Mouse (Mus musculus) lung, embryonic 16.5 days (tissue): ENCODE data around the gene Kirrel3. TPM values are rescaled to one million over a fixed set of nuclear protein-coding genes. Genes with fewer than 3 reads are reported as not detected.
A peak's percentile ranks its signal among the peaks of the same experiment; 100 is the strongest.

Source experiments
- ATAC-seq: fragments of 200-750 bp; cut with Nextera tagmentation; 2 replicates; pipeline ENCODE4 v1.8.0; 2017; ENCODE audit warnings: low read depth, mild to moderate bottlenecking, moderate library complexity
- H3K27ac ChIP-seq: fragments of 300-500 bp; sonication (generic); 2 replicates; pipeline ENCODE4 v1.5.1; 2014; ENCODE audit warnings: mild to moderate bottlenecking, control low read depth, low read length
- H3K27me3 ChIP-seq: fragments of 300-500 bp; sonication (generic); 2 replicates; pipeline ENCODE4 v1.6.1; 2014; ENCODE audit warnings: low read depth, low read length, mixed read lengths; ENCODE audit not compliant: control insufficient read depth, insufficient read depth
- H3K36me3 ChIP-seq: fragments of 300-500 bp; sonication (generic); 2 replicates; pipeline ENCODE4 v1.6.1; 2014; ENCODE audit warnings: low read length; ENCODE audit not compliant: control insufficient read depth, insufficient read depth
- H3K4me1 ChIP-seq: fragments of 300-500 bp; sonication (generic); replicated peaks from 2 replicates; pipeline ENCODE4 v1.6.1; 2014; ENCODE audit warnings: low read length, mixed read lengths; ENCODE audit not compliant: control insufficient read depth, insufficient read depth
- H3K4me2 ChIP-seq: fragments of 300-500 bp; sonication (generic); 2 replicates; pipeline ENCODE4 v1.6.1; 2014; ENCODE audit warnings: low read depth, low read length, control low read depth
- H3K4me3 ChIP-seq: fragments of 300-500 bp; sonication (generic); 2 replicates; pipeline ENCODE4 v1.5.1; 2014; ENCODE audit warnings: mild to moderate bottlenecking, low read length, control low read depth
- H3K9ac ChIP-seq: fragments of 300-500 bp; sonication (generic); 2 replicates; pipeline ENCODE4 v1.6.1; 2014; ENCODE audit warnings: low read length, control low read depth
- H3K9me3 ChIP-seq: fragments of 300-500 bp; sonication (generic); 2 replicates; pipeline ENCODE4 v1.6.1; 2016; ENCODE audit warnings: low read length; ENCODE audit not compliant: control insufficient read depth
- WGBS: fragments of 180-500 bp; shearing (Covaris S2); extraction: QIAGEN DNeasy Blood & Tissue Kit; methylation state at CpG from one replicate; pipeline ENCODE4 v1.1.7; 2014; 5-methylcytosine and 5-hydroxymethylcytosine counted together
- polyA plus RNA-seq: library from polyadenylated mRNA; unstranded; fragments of >200 nt; fragmentation: Nextera tagmentation; extraction: Ambion mirVana; gene quantifications from 2 replicates; pipeline ENCODE4 v1.2.1, GENCODE M21; 2015

Kirrel3 gene
- polyA plus RNA-seq, 1 experiment from 2014 or later: 1.2 TPM

- H3K9me3 ChIP-seq: no peaks in the 10 kb centered on the region
- H3K9ac ChIP-seq: no peak overlapping the region
- H3K27me3 ChIP-seq: peaks cover 34% of the 10 kb centered on the region
- 48% methylated on average over 3 of the region's 3 CpGs for WGBS
- H3K4me1 ChIP-seq: no peaks in the 10 kb centered on the region; the same call in 1 of the 2 replicates
- no peak overlapping the region for H3K27ac ChIP-seq
- no peaks in the 10 kb centered on the region for H3K36me3 ChIP-seq
- no peak for ATAC-seq
- no peak overlapping the region for H3K4me2 ChIP-seq
- no peak overlapping the region for H3K4me3 ChIP-seq
These were observed 6.4 kb downstream of the Kirrel3 start for GRCm38 (mm10) chr9:34492121-34492520.

GRCm38 (mm10) chr9:34493571-34493970 lies 7.9 kb downstream of the Kirrel3 start:
- H3K27ac ChIP-seq: no peak overlapping the region
- no peak overlapping the region for H3K4me3 ChIP-seq
- no peaks in the 10 kb centered on the region for H3K4me1 ChIP-seq
- H3K36me3 ChIP-seq: no peaks in the 10 kb centered on the region
- WGBS: 49% methylated on average over 2 of the region's 2 CpGs
- ATAC-seq: no peak
- no peak overlapping the region for H3K4me2 ChIP-seq
- no peak overlapping the region for H3K9ac ChIP-seq
- peaks cover 22% of the 10 kb centered on the region for H3K27me3 ChIP-seq
- H3K9me3 ChIP-seq: no peaks in the 10 kb centered on the region

DNA sequence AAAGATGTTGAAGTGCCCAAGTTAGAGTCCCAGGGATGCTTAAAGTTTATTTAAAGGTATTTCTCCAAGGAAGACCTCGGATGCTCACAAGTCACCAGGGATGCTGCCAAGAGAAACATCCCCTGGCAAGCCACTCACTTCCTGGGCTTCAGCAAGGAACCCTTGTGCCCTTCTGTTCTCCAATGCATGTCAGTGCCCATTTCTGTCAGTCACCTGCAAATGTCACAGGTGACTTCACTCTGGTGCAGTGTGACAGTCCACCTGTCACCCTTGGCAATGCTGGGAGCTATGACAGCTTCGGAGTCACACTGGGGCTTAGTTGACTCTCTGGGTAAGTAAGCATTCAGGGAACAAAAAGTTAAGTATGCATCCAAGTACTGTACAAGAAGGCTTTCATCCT lies 12.4 kb downstream of the Kirrel3 start:
- Histone ChIP-seq H3K27me3 (no peaks in the 10 kb centered on the region; the same call in 1 of the 2 replicates), H3K9me3 (no peaks in the 10 kb centered on the region), H3K4me3 (no peak overlapping the region), H3K36me3 (no peaks in the 10 kb centered on the region), H3K9ac (no peak overlapping the region), H3K27ac (no peak overlapping the region), H3K4me2 (no peak overlapping the region), H3K4me1 (no peaks in the 10 kb centered on the region)
- no peak for ATAC-seq
- 72% methylated on average over 2 of the region's 2 CpGs for WGBS

GRCm38 (mm10) chr9:34498651-34499050 lies 13.0 kb downstream of the Kirrel3 start:
- no peak overlapping the region for H3K27ac ChIP-seq
- 3% methylated on average over 5 of the region's 5 CpGs for WGBS
- H3K9me3 ChIP-seq: no peaks in the 10 kb centered on the region
- no peaks in the 10 kb centered on the region; the same call in 1 of the 2 replicates for H3K27me3 ChIP-seq
- no peaks in the 10 kb centered on the region for H3K4me1 ChIP-seq
- H3K36me3 ChIP-seq: no peaks in the 10 kb centered on the region
- no peak overlapping the region for H3K9ac ChIP-seq
- no peak overlapping the region for H3K4me3 ChIP-seq
- H3K4me2 ChIP-seq: no peak overlapping the region
- ATAC-seq: 0 out of 2 replicates have a peak, but pooled peaks have one; percentile 47

- Histone ChIP-seq H3K27me3 (no peaks in the 10 kb centered on the region), H3K9ac (no peak overlapping the region), H3K27ac (no peak overlapping the region), H3K4me3 (no peak overlapping the region), H3K36me3 (no peaks in the 10 kb centered on the region), H3K9me3 (no peaks in the 10 kb centered on the region), H3K4me2 (no peak overlapping the region), H3K4me1 (no peaks in the 10 kb centered on the region)
- WGBS: 83% methylated on average over 2 of the region's 2 CpGs
- ATAC-seq: no peak
These were observed 21.5 kb downstream of the Kirrel3 start for GRCm38 (mm10) chr9:34507164-34507563.

- no peak for ATAC-seq
- WGBS: 74% methylated on average over 6 of the region's 6 CpGs
These were observed 33.2 kb downstream of the Kirrel3 start for GRCm38 (mm10) chr9:34518861-34519260.

GRCm38 (mm10) chr9:34520234-34520950 lies 34.7 kb downstream of the Kirrel3 start:
- H3K4me1 ChIP-seq: no peaks in the 10 kb centered on the region
- no peak overlapping the region for H3K9ac ChIP-seq
- H3K27me3 ChIP-seq: no peaks in the 10 kb centered on the region; the same call in 1 of the 2 replicates
- WGBS: 62% methylated on average over 20 of the region's 20 CpGs
- H3K4me2 ChIP-seq: no peak overlapping the region
- ATAC-seq: no peak
- H3K36me3 ChIP-seq: no peaks in the 10 kb centered on the region
- H3K4me3 ChIP-seq: no peak overlapping the region
- H3K27ac ChIP-seq: no peak overlapping the region
- H3K9me3 ChIP-seq: no peaks in the 10 kb centered on the region

More at GRCm38 (mm10) chr9:34518861-34519260, 33.2 kb downstream of the Kirrel3 start:
- Histone ChIP-seq H3K4me1 (no peaks in the 10 kb centered on the region), H3K9me3 (no peaks in the 10 kb centered on the region), H3K27ac (no peak overlapping the region), H3K36me3 (no peaks in the 10 kb centered on the region), H3K4me2 (no peak overlapping the region), H3K27me3 (no peaks in the 10 kb centered on the region; the same call in 1 of the 2 replicates), H3K9ac (no peak overlapping the region), H3K4me3 (no peak overlapping the region)

DNA sequence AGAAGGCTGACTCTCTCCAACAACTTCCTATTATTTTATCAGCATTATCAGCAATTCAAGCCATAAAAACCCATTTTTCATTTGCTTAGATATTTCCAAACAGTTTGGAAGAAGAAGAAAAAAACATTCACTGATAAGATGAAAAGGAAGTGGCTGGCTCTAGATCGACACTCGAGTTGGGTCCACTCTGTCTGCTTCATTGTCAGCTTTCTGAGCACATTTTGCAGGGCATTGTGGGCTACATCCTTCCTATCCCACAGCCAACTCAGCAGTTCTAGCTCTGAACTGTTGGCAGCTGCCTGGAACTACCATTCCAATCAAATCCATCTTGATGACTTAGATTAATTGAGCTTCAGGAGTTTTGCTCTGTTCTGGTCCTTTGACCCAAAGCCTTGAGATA lies 40.0 kb downstream of the Kirrel3 start:
- ATAC-seq: peak; percentile 80
- H3K4me1 ChIP-seq: no peaks in the 10 kb centered on the region

DNA sequence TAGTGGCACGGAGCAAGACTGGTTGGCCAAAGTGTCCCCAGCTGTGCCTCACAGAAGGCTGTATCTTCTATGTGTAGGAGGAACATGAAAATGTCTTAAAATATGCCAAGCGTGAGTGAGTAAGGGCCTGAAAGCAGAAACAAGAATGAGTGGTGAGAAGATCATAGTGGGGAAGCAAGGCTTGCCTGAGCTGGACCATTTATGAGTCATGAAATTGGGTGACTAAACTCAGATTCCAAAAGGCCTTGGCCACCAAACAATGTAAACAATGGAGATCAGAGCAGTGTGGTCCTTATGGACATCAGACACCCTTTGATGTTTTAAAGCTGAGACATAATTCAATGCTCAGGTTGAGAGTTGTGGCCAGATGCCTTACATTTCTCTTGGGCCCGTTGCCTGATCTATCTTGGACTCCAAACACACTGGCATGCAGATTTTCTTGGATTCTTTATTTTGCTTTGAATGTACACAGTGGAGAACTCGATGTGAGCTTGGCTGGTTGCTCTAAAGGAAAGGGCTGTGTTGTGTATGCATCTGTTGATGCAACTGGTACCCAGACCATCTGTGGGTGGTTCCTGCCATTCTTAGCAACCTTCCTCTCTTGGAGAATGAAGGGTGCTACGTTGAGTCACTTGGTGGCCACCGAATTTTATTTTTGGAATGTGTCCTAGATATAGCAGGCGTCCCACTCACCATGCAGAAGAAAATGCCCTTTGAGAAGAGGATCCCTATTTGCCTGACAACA lies 53.1 kb downstream of the Kirrel3 start:
- Histone ChIP-seq H3K27me3 (no peaks in the 10 kb centered on the region), H3K9ac (no peak overlapping the region), H3K4me1 (no peaks in the 10 kb centered on the region), H3K4me2 (no peak overlapping the region), H3K27ac (no peak overlapping the region), H3K36me3 (no peaks in the 10 kb centered on the region), H3K9me3 (no peaks in the 10 kb centered on the region), H3K4me3 (no peak overlapping the region)
- 66% methylated on average over 7 of the region's 7 CpGs for WGBS
- ATAC-seq: no peak

More for the DNA sequence above, 40.0 kb downstream of the Kirrel3 start:
- no peak overlapping the region for H3K4me2 ChIP-seq
- H3K9me3 ChIP-seq: no peaks in the 10 kb centered on the region
- no peak overlapping the region for H3K9ac ChIP-seq
- no peak overlapping the region for H3K27ac ChIP-seq
- no peak overlapping the region for H3K4me3 ChIP-seq
- no peaks in the 10 kb centered on the region; the same call in 1 of the 2 replicates for H3K27me3 ChIP-seq
- WGBS: 23% methylated on average over 2 of the region's 2 CpGs
- H3K36me3 ChIP-seq: no peaks in the 10 kb centered on the region
